Mouse (Mus musculus): ENCODE measurements around the gene Xpc. TPM values are rescaled to one million over a fixed set of nuclear protein-coding genes. Genes with fewer than 3 reads are reported as not detected.
A peak's percentile ranks its signal among the peaks of the same experiment; 100 is the strongest.

The Xpc gene
- polyA plus RNA-seq (2015; fragmentation: Nextera tagmentation; extraction: Ambion mirVana): 21.1 and 21.6 TPM in 2 replicates

DNA sequence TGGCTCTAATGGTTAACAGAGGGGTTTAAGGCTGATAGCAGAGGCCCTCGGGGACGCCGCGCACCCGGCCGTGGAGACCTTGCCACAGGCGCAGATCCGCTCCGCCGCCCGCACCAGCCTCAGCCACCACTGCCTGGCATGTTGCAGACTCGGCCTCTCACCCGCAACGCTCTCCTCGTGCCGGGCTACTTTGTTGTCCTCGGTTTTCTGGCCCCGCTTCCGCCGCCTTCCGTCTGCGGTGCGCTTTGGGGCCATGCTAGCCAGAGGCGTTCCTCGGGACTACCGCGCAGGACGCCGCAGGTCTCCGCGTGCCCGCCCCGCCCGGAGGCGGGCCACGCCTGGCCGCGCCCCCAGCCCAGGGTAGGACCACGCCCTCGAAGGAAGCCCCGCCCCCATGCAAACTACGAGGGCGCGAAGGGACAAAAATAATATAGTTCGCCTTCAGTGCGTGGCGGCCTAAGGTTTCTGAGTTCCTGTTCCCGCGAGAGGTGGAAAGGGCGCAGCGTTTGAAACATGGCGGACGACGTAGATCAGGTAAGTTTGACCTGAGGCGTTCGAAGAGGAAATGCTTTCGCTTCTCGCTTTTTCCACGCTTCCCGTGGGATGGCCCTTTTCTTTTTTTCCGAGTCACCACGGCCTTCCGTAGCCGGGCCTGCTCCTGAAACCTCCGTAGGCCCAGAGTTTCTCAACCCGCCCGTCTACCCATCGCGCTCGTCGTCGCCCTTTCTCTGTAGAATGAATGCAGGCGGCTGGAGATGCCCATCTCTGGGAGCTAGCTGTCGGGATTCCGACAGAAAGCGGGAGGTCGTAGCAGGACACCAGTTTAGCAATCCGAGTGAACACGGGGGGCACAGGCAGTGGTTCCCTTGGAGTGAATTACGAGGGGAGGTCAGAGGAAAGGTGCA, at the start of gene Xpc, which contains the start of gene Lsm3:
Gene Xpc, minus strand, starts transcription at position 344 of the 905 bp plus-strand sequence.
Gene Lsm3, plus strand, starts transcription at position 384 of the 905 bp plus-strand sequence.
- Histone ChIP-seq H3K27me3 (no peaks in the 10 kb centered on the region), H3K9me3 (no peaks in the 10 kb centered on the region), H3K36me3 (peaks cover 34% of the 10 kb centered on the region), H3K4me3 (peak within 1 kb of the TSS; percentile 85), H3K27ac (replicated peaks) (peak within 1 kb of the TSS; percentile 76), H3K4me2 (peak within 1 kb of the TSS; percentile 92), H3K9ac (peak within 1 kb of the TSS; percentile 89), H3K4me1 (replicated peaks) (peaks cover 23% of the 10 kb centered on the region)
- peak; percentile 96 for ATAC-seq (ENCODE audit: low read depth)
- WGBS: under 1% methylated on average over 79 of the region's 80 CpGs

DNA sequence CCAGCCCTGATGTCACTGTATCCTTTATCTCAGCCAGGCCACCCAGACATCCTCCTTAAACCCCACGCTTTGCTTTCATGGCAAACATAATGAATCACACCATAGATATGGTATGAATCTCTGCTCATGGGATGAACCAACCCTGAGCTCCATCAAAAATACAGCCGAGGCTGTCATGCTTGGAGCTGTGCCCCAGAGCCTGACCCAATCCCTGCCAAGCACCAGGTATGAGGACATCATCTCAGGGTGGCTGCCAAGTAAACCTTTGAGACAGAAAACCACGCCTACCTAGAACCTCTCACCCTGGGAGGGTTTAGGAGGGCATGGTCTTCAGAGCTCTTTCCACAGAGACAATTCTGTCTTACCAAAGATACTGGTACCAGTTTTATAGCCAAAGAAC, 47.3 kb upstream of the Xpc start:
- H3K27me3 ChIP-seq: no peaks in the 10 kb centered on the region
- no peaks in the 10 kb centered on the region for H3K36me3 ChIP-seq
- H3K4me1 ChIP-seq (replicated peaks): no peaks in the 10 kb centered on the region
- H3K4me3 ChIP-seq: no peak overlapping the region
- H3K9me3 ChIP-seq: no peaks in the 10 kb centered on the region
- H3K9ac ChIP-seq: no peak overlapping the region
- no peak overlapping the region for H3K27ac ChIP-seq (replicated peaks)
- H3K4me2 ChIP-seq: no peak overlapping the region
- no peak for ATAC-seq (ENCODE audit: low read depth)
- 79% methylated on average over 3 of the region's 3 CpGs for WGBS

DNA sequence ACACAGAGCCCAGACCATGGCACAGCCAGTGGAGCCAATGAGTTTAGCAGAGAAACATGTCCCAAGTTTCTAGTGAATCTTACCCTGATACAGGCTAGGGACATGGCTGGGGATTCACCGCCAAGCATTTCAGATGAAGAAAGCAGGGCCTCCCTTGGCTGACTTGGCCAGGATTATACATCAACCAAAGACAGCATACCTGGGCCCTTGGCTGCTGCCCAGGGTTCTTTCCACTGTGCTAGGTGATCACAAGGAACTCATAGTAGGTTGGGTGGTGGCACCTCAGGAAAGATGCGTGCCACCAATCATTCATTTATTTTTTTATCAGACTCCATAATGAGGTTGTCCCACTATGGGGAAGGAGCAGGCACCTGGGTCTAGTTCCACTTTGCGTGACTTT, 44.5 kb upstream of the Xpc start:
- Histone ChIP-seq H3K4me1 (replicated peaks) (no peaks in the 10 kb centered on the region), H3K27ac (replicated peaks) (no peak overlapping the region), H3K9ac (no peak overlapping the region), H3K4me2 (no peak overlapping the region), H3K4me3 (no peak overlapping the region), H3K36me3 (no peaks in the 10 kb centered on the region), H3K9me3 (no peaks in the 10 kb centered on the region), H3K27me3 (no peaks in the 10 kb centered on the region)
- ATAC-seq (ENCODE audit: low read depth): no peak
- 87% methylated on average over 3 of the region's 3 CpGs for WGBS

DNA sequence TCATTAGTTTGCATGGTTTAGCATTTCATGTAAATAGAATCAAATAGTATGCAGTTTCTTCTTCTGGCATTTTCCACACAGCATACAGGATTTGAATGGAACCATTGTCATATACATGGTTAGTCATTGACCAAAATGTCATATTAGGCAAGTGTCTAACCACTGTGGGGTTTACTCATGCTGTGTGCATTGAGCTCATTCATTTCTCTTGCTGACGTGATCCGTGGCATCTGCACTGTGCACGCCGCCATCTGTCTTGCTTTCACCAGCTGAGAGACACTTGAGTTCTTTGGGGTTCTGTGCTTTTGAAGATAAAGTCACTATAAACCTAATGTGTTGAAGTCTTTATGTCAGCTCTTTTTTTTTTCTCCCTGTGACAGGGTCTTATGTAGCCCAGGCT, 43.7 kb upstream of the Xpc start:
- ATAC-seq (ENCODE audit: low read depth): no peak

DNA sequence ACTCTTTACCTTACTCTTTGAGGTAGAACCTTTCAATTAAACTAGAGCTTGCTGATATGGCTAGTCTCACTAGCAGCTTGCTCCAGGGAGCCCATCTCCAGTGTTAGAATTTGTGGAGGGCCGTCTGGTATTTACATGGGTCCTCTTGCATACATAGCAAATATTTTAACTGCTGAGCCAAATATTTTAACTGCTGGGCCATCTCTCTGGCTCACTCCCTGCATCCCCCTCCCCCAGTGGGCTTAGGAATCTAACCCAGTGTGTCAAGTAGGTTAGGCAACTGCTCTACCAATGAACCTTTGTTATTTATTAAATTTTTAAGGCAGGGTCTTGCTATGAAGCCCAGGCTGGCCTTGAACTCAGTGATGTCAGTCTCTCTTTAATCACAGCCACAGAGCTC, 42.9 kb upstream of the Xpc start:
- no peak overlapping the region for H3K9ac ChIP-seq
- no peak overlapping the region for H3K27ac ChIP-seq (replicated peaks)
- no peak overlapping the region for H3K4me3 ChIP-seq
- ATAC-seq (ENCODE audit: low read depth): no peak
- H3K27me3 ChIP-seq: no peaks in the 10 kb centered on the region
- H3K36me3 ChIP-seq: no peaks in the 10 kb centered on the region
- no peak overlapping the region for H3K4me2 ChIP-seq
- H3K4me1 ChIP-seq (replicated peaks): no peaks in the 10 kb centered on the region
- 55% methylated on average over 1 of the region's 1 CpGs for WGBS
- H3K9me3 ChIP-seq: no peaks in the 10 kb centered on the region

More for the DNA sequence above, 43.7 kb upstream of the Xpc start:
- WGBS: 64% methylated on average over 4 of the region's 4 CpGs
- Histone ChIP-seq H3K9ac (no peak overlapping the region), H3K9me3 (no peaks in the 10 kb centered on the region), H3K27ac (replicated peaks) (no peak overlapping the region), H3K27me3 (no peaks in the 10 kb centered on the region), H3K4me1 (replicated peaks) (no peaks in the 10 kb centered on the region), H3K4me2 (no peak overlapping the region), H3K36me3 (no peaks in the 10 kb centered on the region), H3K4me3 (no peak overlapping the region)

DNA sequence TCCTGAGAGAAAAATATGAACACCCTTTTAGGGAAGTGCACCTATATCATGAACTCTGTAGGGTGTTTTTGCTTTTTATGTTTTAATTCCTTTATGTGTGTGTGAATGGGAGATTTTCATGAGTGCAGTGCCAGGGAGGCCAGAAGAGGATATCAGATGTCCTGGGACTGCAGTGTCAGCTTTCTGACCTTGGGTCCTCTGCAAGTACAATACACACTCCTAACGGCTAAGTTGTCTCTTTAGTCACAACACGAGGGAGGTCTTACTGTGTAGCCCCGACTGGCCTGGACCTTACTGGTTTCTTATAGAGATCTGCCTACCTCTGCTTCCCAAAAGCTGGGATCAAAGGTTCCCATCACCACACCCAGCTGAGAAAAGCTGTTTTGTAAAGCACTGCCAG, 37.0 kb upstream of the Xpc start:
- Histone ChIP-seq H3K36me3 (no peaks in the 10 kb centered on the region), H3K27ac (replicated peaks) (no peak overlapping the region), H3K9ac (no peak overlapping the region), H3K9me3 (no peaks in the 10 kb centered on the region), H3K4me1 (replicated peaks) (no peaks in the 10 kb centered on the region), H3K27me3 (no peaks in the 10 kb centered on the region), H3K4me2 (no peak overlapping the region), H3K4me3 (no peak overlapping the region)
- WGBS: 71% methylated on average over 3 of the region's 3 CpGs
- no peak for ATAC-seq (ENCODE audit: low read depth)

DNA sequence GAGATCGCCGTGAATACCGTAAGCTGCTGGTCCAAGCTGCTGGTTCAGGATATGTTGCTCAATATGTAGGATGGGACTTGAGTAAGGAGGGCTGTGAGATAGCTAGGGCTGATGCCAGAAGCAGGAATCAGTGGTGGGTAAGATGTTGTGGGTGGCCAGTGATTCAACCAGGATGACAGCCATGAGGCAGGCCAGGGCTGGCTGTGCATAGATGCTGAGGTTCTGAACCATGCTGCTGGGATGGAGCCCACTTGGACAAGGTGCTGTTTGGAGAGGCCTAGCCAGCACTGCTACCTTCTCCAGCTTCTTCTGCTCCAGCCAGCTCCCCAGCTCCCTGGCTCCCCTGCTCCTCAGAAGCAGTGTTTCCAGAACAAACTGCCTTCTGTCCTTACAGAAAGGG, 36.0 kb upstream of the Xpc start:
- 91% methylated on average over 3 of the region's 3 CpGs for WGBS
- no peaks in the 10 kb centered on the region for H3K27me3 ChIP-seq

DNA sequence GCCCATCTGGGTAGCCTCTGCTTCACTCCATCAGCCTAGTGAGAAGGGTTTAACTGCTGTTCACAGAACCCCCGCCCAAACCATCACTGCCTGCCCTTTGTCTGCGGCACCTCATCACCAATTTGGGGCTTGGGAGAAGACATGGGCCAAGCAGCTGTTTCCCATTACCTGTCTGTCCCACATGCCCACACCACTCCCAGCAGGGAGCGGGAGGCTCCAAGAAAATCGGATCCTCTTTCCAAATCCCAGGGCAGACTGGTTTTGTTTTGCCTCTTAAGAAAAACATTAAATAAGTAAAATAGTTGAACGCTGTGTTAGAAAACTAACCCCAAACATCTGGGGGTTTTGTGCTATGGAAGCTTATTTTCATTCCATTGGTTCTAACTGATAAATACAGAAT, 33.9 kb upstream of the Xpc start:
- no peak for ATAC-seq (ENCODE audit: low read depth)
- Histone ChIP-seq H3K4me3 (no peak overlapping the region), H3K27ac (replicated peaks) (no peak overlapping the region), H3K9ac (no peak overlapping the region), H3K9me3 (no peaks in the 10 kb centered on the region), H3K4me1 (replicated peaks) (no peaks in the 10 kb centered on the region), H3K36me3 (no peaks in the 10 kb centered on the region), H3K27me3 (no peaks in the 10 kb centered on the region), H3K4me2 (no peak overlapping the region)
- 78% methylated on average over 5 of the region's 5 CpGs for WGBS

More for the DNA sequence above, 36.0 kb upstream of the Xpc start:
- ATAC-seq (ENCODE audit: low read depth): no peak
- H3K4me3 ChIP-seq: no peak overlapping the region
- H3K9me3 ChIP-seq: no peaks in the 10 kb centered on the region
- H3K9ac ChIP-seq: no peak overlapping the region
- no peak overlapping the region for H3K27ac ChIP-seq (replicated peaks)
- no peak overlapping the region for H3K4me2 ChIP-seq
- H3K4me1 ChIP-seq (replicated peaks): no peaks in the 10 kb centered on the region
- no peaks in the 10 kb centered on the region for H3K36me3 ChIP-seq

DNA sequence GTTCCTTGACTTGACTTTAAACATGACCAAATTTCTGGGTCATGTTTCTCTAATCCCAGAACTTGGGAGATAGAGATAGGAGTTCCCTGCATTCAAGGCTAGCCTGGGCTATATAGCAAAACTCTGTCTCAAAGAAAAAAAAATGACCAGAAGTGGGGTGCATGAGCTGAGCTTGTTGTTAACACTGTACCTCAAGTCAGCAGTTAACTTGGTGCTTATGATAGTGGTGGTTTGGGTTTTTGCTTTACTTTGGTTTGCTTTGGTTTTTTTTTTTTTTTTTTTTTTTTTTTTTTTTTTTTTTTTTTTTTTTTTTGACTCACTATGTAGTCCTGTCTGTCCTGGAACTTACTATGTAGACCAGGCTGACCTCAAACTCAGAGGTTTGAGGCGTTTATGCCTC, 31.6 kb upstream of the Xpc start:
- no peaks in the 10 kb centered on the region for H3K9me3 ChIP-seq
- H3K9ac ChIP-seq: no peak overlapping the region
- no peak overlapping the region for H3K4me2 ChIP-seq
- no peak overlapping the region for H3K27ac ChIP-seq (replicated peaks)
- H3K36me3 ChIP-seq: no peaks in the 10 kb centered on the region
- H3K4me1 ChIP-seq (replicated peaks): no peaks in the 10 kb centered on the region
- WGBS: 57% methylated on average over 1 of the region's 1 CpGs
- no peaks in the 10 kb centered on the region for H3K27me3 ChIP-seq
- H3K4me3 ChIP-seq: no peak overlapping the region
- no peak for ATAC-seq (ENCODE audit: low read depth)

DNA sequence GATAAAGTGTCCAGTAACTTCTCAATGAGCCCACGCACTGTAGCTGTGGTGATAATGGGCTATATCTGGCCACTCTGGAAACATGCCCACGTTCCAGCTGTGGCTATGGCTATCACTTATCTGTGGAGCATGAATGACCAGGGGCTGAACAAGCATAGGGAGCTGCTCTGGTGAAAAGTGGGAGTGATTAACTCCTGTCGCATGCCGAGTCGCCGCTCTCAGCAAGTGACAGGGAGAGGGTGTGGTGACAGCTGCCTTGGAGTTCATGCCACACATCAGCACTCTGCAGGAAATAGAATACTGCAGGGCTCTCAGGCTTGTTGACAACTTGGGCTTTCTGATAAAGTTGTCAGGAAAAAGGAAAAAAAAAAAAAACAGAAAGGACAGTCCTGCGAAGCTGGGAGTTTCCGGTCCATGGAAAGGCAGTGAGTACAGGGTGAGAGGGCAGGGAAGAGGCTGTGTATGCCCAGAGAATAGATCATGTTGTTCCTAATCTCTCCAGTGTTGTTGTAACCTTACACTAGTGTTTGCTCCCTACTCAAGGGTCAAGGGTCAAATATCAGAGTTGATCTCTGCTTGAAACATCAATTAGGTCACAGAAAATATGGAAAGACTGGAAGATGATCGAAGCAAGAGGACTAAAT, 30.7 kb upstream of the Xpc start:
- Histone ChIP-seq H3K9ac (no peak overlapping the region), H3K27me3 (no peaks in the 10 kb centered on the region), H3K9me3 (no peaks in the 10 kb centered on the region), H3K36me3 (no peaks in the 10 kb centered on the region), H3K4me1 (replicated peaks) (no peaks in the 10 kb centered on the region), H3K27ac (replicated peaks) (no peak overlapping the region), H3K4me3 (no peak overlapping the region), H3K4me2 (no peak overlapping the region)
- 72% methylated on average over 9 of the region's 9 CpGs for WGBS
- no peak for ATAC-seq (ENCODE audit: low read depth)

DNA sequence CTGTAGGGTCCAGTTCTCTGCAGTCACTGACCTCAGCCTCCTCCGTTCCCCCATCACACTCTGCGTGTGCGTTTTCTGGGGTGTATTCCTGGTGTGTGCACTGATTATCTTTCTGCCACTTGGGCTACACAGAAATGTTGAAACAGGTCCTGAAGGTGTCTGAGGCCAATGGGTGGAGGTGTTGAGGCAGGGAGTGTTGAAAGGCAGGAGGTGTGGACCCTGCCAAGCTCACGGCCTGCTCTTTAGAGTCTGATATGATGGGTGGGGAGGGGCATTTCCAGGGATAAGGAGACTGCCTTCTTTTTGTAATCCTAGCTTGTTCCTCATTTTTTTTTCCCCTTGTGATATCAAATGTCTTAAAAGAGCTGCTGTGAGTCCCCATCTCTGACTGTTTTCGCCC, 27.4 kb upstream of the Xpc start:
- Histone ChIP-seq H3K4me2 (no peak overlapping the region), H3K27ac (replicated peaks) (no peak overlapping the region), H3K36me3 (no peaks in the 10 kb centered on the region), H3K9me3 (no peaks in the 10 kb centered on the region), H3K9ac (no peak overlapping the region), H3K4me1 (replicated peaks) (no peaks in the 10 kb centered on the region), H3K27me3 (no peaks in the 10 kb centered on the region), H3K4me3 (no peak overlapping the region)
- 83% methylated on average over 5 of the region's 5 CpGs for WGBS
- no peak for ATAC-seq (ENCODE audit: low read depth)

DNA sequence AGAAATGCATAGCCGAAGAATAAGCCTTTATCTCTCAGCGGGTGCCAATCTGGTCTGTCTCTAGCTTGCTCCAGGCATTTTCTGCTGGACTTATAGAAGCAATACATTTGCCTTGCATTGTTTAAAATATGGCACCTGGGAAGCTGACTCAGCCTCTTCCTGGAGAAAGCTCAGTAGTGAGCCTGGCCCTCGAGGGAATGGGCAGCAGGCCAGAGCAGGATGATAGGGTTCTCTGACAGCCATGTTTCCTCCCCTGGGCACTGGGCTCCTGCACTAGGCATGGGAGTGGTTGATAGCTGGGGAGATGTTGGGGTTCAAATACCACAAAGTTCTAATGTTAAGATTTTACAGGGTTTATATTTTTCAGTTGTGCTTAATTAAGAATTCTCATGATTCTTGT, 25.6 kb upstream of the Xpc start:
- Histone ChIP-seq H3K36me3 (no peaks in the 10 kb centered on the region), H3K27me3 (no peaks in the 10 kb centered on the region), H3K27ac (replicated peaks) (no peak overlapping the region), H3K4me2 (no peak overlapping the region), H3K9me3 (no peaks in the 10 kb centered on the region), H3K9ac (no peak overlapping the region), H3K4me1 (replicated peaks) (no peaks in the 10 kb centered on the region), H3K4me3 (no peak overlapping the region)
- WGBS: 70% methylated on average over 3 of the region's 3 CpGs
- ATAC-seq (ENCODE audit: low read depth): no peak
